Mouse (Mus musculus) activated CD4-positive, CD25-positive, alpha-beta regulatory T cell, adult 4 months (primary cell): ENCODE results near the gene Cped1. TPM values are rescaled to one million over a fixed set of nuclear protein-coding genes. Genes with fewer than 3 reads are reported as not detected.

ENCODE experiments used
- ATAC-seq: one replicate; pipeline ENCODE4 v1.8.0; 2017
- polyA plus RNA-seq, 2 experiments: library from polyadenylated mRNA; unstranded; fragments of 100-300 nt; shearing (Covaris generic); gene quantifications; one replicate each; pipeline ENCODE4 v1.2.1; 2017

Cped1 gene
- polyA plus RNA-seq, 2 experiments from 2014 or later = 0.29 TPM; not detected in 1

DNA sequence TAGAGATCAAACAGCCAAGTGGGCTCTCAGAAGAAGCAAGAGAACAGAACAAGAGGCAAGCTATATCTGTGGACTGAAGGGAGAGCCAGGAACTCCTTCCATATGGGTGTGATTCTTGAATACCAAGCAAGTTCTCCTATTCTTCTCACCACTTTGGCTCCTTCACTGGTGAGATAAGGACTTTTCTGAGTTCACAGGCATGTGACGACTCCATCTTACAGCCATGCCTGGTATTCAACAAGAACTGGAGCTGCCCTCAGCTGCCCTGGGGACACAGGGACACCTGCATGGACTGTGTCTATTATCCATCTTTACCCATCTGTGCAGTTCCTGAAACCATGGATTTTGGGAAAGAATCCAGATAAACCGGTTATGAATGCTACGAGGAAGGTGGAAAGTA lies 15.2 kb downstream of the Cped1 start:
- no peak for ATAC-seq

DNA sequence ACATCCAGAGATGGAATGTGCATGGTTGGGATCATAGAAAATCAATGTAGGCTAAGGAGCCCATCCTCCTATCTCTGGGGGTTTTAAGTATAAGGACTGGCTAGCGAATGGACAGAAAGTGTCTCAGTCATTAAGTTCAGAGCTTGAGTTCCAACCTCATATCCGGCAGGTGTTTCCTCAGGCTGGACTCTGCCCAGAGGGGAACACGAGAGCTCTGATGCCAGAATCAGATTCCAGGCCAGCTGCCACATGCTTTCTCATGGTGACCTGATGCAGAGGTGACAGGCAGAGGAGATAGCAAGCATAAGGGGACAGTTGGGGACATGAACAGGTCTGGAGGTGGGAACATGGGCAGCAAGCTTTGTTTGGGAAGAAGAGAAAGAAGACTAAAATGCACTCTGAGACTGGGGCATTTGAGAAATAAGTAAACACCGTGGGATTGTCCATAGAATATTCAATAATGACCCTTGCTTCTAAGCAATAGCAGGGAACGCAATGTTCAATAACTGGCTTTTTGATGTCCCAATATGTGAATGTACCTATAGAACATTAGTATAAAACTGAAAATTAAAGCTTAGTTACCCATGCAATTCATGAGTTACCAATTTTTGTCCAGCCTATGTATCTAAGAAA lies 15.7 kb downstream of the Cped1 start:
- ATAC-seq = no peak

DNA sequence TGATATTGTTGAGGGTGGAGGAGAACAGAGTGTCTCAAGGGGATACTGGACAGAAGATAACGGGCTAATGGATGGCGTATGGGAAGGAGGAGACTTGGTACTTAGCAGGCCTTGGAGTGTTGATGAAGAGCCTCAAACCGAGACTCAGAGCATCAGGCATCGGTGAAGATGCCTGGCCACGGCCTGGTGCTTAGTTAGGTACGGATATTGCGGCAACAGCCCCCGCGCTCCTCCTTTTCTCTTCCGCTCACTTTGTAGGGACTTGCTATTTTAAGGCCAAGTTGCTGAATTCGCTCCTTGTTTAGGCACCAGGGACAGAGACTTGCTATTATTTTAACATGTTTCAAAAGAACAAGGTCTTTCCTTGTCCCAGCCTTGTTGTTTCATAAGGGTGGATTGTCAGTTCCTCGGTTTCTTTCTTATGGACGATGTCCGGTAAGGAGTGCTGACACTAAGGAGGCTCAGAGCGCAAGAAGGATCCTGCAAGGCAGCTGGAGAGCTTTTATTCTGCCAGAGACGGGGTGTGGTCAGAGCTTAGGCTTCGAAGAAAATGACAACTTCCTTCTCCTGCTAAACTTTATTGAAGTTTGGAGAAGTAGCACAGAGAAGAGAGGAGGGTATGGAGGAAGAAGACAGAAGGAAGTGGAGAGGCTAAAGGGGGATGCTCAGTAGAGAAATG lies 16.9 kb downstream of the Cped1 start:
- no peak for ATAC-seq

DNA sequence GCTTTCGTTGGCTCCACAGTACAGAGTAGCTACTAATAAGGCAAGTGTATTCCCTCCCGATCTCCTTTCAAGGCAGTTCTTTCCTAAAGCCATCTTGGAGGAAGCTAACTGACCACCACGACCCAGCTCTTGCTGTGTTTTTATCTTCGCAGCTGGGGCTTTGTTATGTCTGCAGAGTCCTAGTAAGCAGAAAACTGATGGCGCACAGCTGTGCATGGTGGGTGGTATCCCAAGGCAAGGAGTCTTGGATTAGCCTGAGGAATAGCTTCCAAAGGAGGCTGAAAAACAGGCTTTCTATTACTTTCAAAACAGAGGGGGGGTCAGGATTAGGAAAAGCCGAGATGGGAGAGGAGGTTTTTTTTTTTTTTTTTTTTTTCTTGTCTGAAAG lies 17.5 kb downstream of the Cped1 start:
- ATAC-seq = no peak

DNA sequence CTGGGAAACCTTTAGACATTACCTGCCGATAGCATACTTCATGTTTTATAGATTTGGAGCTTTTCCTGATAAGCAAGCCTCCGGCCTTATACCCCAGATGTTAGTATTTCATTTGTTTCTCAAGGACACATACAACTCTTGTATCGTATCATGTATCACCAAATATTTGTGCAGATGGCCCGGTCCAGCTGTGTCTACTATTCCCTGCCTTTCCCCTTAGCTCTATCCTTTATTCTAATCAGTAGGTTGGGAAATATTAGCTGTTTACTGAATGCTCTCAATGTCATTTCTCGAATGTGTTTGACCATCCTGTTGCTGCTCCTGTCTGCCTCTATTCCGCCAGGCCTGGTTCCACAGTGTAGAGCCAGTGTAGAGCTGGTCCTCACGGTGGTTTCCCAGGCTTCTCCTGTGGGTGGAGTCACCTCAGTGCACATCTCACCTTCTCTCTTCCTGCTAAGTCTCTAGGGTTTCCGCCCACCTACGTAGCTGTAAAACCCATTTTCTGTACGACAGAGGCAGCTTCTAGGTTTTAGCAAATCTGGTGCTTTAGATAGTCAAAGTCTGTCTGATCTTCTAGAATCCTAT lies 18.3 kb downstream of the Cped1 start:
- no peak for ATAC-seq

DNA sequence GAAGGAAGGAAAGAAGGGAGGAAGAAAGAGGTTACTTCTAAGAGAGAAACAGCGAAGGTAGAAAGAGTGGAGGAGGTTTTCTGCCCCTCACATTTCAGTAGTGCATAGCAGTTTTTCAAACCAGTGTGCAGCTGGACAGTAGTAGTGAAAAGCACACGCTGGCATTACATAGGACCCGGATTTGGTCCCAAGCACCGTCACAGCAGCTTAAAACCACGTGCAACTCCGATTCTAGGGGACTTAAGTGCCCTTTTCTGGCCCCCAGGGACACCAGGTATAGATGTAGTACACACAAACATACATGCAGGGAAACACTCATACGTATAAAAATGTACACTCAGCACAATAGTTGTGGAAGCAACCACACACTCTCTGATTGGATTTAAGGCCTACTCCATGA lies 22.6 kb downstream of the Cped1 start:
- ATAC-seq = no peak

DNA sequence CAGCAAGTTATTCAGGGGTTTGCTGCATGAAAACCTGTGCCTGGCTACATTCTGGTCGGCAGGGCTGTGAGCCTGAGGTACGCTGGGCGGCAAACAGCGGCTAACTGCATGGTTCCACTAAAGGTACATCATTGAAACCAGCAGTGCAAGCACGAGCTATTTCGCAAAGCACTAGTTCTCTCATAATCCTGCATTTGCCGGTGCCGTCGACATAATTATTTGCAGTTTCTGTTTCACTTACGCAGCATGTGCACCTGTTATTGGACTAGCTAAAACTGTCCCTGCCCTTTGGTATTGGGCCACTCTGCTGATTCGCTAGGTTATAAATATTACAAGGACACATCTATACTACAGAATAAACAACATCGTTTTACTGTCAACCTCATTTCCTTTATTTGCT lies 24.5 kb downstream of the Cped1 start:
- ATAC-seq = no peak

DNA sequence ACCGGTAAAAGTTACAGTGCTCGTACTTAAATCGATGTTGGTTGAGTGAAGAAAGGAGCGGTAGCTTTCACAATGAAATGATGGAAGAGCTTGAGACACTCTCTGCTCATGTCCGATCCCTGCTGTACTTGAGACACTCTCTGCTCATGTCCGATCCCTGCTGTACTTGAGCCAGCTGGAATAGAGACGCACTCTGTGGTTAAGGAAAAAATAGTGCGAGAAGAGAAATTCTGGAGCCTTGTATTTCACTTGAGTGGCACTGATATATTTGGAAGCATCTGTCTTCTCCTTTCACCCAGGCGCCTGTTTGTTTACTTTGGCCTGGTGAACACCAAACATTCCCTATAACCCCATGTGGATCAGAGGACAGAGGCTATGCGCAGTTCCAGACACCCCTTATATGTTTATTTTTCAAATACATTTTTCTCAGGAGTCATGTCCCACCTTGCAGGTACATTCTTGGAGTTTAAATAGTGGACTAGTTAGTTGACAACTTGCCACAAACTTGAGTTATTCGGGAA lies 25.1 kb downstream of the Cped1 start:
- no peak for ATAC-seq

DNA sequence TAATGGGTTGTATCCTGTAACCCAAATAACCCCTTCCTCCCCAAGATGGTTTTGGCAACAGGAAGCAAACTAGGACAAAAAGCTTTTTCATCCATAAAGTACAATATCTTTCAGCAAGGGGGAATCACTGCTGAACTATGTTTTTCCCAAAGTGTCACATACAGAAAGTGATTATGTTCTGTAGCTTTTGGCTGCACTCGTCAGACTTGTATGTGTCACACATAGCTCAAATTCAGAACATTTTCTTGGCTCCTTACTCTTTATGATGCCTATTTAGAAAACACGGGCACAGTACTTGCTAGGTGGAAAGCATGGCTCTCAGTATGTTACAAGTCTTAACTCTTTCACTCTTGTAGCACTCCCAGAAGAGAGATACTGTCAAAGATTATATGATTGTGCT lies 25.8 kb downstream of the Cped1 start:
- no peak for ATAC-seq

DNA sequence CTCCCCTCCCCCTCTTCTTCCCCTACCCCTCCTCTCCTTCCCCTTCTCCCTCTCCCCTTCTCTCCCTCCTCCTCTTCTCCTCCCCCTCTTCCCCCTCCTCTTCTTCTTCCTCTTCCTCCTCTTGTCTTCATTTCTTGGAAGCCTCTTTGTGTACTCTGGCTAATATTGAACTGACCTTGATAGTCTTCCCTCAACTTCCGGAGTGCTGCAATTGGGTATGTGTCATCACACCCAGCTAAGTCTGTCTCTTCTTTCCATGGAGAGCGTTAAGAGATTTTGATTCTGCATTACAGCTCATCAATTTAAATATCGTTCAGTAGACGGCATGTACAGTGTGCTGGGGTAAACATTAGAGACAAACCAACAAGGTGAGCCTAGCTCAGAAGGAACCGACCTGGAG lies 26.4 kb downstream of the Cped1 start:
- no peak for ATAC-seq

DNA sequence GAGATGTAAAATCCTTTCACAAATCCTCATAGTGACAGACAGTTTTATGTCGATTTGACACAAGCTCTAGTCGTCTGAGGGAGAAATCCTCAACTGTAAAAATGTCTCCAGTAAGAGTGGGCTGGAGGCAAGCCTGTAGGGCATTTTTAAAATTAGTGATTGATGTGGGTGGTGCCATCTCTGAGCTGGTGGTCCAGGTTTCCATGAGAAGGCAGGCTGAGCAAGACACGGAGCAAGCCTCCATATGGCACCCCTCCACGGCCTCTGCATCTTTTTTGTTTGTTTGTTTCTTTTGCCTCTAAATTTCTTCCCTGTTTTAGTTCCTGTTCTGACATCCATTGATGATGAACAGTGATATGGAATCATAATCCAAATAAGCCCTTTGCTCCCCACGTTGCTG lies 26.8 kb downstream of the Cped1 start:
- ATAC-seq = no peak

DNA sequence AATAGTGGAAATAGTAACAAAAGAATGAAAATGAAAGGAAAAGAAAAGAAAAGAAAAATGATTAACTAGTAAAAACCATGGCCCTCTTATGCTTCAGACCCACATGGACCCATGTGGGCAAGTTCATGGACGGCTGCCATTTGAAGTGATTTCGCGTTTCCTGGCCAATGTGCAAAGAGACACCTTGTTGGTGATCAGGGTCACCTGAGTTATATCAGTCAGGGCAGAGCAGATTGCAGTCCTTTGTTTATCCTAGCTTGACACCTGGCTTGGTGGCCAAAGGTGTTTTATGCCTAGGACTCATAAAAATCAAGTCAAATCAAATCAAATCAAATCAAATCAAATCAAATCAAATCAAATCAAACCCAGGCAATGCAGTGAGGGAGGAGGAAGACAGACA lies 27.7 kb downstream of the Cped1 start:
- no peak for ATAC-seq

DNA sequence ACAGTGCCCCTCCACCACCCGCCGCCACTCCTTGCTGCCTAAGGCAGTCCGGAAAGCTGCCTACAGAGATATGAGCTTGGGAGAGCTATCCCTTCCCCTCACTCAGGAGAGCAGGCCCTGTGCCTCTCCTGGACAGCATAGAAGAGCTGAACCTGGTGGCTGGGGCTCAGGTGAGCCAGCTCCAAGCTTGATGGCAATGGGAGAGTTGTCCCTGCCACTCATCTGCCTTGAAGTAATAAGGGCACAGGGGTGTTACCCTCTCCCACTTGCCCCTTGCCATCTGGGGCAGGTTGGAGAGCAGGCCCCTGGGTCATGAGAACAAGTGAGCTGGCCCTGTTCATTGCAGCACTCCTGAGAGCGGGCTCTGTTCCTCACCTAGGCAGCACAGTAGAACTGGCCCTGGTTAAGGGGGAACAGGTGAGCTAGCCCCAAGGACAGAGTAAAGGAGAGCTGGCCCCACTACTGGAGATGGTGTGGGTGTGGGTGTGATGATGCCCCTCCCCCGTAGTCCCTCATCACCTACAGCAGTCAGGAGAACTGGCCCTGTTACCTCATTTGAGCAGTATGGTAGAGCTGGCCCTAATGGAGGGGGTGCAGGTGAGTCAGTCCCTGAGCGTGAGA lies 28.7 kb downstream of the Cped1 start:
- no peak for ATAC-seq

DNA sequence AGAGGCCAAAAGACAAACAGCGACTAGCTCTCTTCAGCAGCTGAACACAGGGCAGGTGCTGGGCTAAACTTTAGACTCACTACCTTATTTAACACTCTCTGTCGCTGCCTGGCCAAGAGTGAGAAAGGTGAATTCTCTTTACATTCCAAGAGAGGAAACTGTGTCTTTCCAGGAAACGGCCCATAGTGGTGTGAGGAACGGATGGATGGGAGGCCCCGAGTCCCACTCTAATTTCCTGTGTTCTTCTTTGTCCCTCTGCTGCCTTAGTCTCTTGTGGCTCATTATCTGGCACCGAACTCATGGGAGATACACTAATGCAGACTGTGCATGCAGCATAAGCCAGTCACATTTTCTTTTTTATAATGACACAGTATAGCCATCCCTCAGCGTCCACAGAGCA lies 31.9 kb downstream of the Cped1 start:
- ATAC-seq = no peak

DNA sequence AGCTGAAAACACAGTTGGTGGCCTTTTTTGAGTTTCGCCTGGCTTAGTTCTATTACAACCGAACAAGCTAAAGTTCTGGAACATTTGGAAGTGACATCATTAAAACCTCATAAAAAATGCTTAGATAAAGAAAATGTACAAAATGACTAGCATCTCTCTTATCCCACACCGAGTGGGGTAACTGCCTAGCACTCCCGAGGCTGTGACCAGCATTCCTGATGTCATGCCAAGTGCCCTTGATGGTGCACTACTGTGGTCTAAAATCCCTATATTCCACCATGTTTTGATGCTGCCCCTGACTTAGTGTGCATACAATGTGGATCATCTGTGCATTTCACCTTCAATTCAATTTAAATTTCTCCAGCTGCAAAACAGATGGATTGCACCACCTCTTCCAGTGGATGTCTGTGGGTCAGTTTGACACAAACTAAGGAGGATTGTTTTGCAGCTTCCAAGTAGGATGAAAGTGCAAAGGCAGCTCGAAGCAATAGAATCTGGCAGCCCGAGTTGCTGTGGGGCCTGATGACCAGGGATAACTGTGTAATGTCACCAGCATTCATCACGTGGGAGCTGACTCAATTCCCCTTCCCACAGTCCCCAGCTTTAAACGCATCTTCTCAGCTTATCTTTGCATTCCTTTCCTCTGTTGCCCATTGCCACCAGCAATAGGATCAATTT lies 33.2 kb downstream of the Cped1 start:
- ATAC-seq = no peak

DNA sequence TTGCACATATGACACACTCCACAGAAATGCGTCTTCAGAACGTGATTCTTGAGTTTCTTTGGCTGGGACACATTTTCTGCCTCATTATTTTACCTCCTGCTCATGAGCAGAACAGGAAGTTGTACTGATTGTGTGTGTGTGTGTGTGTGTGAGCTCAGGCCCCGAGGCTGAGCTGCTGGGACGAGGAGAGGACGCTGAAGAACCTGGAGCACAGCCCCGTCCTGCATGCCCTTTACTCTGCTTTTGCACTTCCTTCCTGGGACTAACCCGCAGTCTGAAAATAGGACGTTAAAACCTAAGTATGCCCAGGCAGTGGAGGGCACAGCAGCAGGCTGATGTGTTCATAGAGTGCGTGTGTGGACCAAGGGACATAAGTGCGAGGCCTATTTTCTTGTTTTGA lies 33.9 kb downstream of the Cped1 start:
- no peak for ATAC-seq

DNA sequence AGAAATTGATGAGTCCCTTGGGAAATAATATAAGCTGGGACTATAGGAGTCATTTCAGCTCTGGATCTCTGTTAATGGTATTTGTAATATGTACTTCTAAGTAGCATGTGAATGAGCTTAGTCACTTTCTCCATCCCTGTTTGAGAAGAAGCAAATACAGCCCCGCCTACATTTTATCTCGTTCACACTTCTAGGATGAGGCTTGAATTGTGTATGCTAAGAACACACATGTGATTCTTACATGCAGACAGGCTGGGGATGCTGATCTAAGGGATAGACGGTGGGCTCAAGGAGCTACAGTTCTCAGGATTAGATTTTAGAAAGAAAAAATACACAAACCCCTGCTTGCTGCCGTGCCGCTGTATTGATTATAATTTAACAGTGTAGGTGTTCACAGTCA lies 35.0 kb downstream of the Cped1 start:
- no peak for ATAC-seq

DNA sequence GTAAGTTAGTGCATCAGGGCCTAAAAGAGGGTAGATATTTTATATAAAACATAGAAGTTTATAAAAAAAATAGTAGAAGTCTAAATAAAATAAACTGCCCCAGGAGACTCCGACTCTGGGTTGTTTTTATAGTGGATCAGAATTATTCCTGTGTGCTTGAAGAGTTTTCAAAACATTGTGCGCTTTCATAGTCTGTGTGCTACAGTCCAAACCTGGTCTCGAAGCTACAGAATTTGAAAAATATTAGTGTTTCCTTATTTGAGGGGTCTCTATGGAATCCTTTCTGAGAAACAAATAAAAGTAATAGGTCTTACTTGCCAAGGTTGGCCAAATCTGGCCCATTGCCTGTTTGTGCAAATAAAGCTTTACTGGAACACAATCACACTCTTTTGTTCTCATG lies 35.6 kb downstream of the Cped1 start:
- no peak for ATAC-seq

DNA sequence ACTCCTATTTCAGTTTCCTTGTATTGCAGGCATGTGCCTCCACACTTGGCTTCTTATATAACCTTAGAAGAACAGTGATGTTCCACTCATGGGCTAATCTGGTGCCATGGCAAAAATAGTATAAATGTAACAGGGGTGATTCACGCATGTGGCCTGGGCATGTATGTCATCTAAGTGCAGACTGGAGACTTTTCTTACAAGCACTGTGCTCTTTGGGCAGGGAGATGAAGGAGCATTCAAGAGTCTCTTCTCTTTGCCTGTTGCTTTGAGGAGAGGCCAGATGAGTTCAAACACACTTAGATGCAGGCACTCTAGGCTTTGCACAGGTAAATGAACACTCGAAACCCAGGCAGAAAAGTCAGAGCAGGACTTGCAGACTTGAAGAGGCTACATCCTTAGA lies 38.5 kb downstream of the Cped1 start:
- no peak for ATAC-seq

DNA sequence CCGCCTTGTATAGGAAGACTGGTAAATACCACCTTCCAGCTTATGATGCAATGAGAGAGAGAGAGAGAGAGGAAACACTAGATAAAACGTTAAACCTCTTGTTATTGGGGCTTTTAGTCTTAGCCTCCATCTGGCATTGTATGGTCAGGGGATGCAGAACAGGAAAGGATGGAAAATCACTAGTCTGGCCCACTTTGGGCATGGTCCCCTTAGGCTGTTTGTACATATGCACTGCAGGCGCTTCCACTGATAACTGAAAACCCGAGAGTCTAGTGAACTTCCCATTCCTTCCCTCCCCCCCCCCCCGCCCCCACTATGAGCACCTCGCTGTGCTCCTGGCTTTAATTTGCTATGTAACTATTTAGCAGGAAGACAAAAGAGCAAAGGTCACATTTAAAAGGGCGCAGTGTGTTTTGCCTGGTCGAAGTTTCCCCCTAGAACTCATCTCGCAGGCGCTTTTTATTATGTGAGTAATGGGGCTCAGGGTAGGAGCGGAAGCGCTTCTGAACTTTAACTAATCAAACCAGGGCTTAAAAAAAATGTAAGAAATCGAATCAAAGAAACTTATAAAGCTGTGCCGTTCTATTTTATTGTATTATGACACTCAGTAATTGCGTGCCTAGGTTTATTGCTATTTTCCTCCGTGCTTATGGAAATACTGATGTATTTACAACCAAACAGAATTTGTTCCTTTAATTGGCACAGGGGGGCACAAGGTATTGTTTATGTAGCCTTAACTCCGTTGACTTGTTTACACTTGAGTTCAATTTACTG lies 40.1 kb downstream of the Cped1 start:
- no peak for ATAC-seq

DNA sequence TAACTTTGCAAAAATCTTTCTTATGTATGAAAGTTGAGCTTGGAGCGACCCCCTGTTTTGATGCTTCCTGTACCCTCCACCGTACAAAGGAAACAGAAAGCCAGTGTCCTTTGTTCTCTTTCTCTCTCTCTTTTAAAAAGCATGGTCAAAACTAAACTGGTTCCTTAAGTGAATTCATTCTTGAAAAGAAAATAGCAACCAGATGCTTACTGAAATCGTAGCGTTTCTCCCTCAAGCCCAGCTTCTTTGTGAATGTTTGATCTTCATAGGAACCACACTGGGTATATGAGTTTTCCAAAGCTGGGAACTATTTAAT lies 40.6 kb downstream of the Cped1 start:
- no peak for ATAC-seq

DNA sequence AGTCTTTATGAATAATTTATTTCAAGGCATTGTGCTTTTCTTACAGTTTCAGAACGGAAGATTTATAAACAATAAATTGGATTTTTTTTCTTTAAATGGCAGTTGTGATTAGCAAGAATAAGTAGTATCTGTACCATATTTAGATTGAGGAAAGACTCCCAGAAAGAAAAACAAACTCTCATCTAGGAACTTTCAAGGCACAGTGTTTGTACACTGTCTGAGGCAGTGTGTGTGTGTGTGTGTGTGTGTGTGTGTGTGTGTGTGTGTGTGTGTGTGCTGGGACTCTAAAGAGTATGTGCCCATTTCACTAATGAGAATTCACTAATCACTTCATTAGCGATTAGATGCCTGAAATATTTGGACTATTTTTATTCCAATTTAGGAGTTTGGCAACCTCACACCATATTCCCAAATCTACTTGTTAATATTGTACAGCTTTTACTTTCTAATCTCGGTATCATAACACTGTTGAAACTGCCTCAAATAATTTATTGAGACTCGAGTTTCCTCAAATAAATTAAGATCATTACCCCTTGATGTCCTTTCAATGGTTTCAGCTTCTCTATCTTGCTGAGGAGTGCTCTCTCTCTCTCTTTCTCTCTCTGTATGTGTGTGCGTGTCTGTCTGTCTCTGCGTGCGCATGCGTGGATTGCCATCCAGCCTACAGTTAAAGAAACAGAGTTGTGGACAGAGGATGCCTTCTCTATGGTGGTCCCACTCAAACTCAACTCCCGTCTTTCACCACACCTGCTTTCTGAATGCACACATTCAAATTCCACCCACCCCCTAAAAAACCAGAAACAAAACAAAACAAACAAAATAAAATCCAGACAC lies 41.3 kb downstream of the Cped1 start:
- ATAC-seq = no peak
